ENCODE assay signal across 8 mouse cellular contexts in genomic region chrX:152015752-152016150, GRCm38 (mm10). TPM values are rescaled to one million over a fixed set of nuclear protein-coding genes. Genes with fewer than 3 reads are reported as not detected.
DNase-seq lines count a peak whose midpoint lies in the region; ATAC-seq and TF ChIP-seq lines count a peak whose summit lies in the region.

No protein-coding gene starts in this region.

- no peak for TF ChIP-seq CTCF in cerebellum, adult 2 months (IDR thresholded peaks at IDR 0.05; ENCODE audit: borderline replicate concordance, insufficient read depth, low read depth, low read length)

- H3K9me3 ChIP-seq in forebrain, embryonic 12.5 days, result no peaks in the 10 kb centered on the region
- H3K9me3 ChIP-seq in liver, embryonic 15.5 days (replicated peaks), result no peaks in the 10 kb centered on the region

- H3K4me3 ChIP-seq in cerebellum, adult 2 months (replicated peaks; ENCODE audit: insufficient read depth, low read depth, low read length), result peak overlapping the region; percentile 78
- peak overlapping the region; percentile 53 for H3K4me3 ChIP-seq in forebrain, embryonic 12.5 days (replicated peaks)
- peak overlapping the region; percentile 70 for H3K4me3 ChIP-seq in liver, embryonic 15.5 days (replicated peaks)

- 0 out of 2 replicates have a peak, but pooled peaks cover 2% of the 10 kb centered on the region for H3K36me3 ChIP-seq in forebrain, embryonic 12.5 days (replicated peaks)
- no peaks in the 10 kb centered on the region for H3K36me3 ChIP-seq in liver, embryonic 15.5 days (replicated peaks)

- peak overlapping the region; percentile 69 for H3K9ac ChIP-seq in forebrain, embryonic 12.5 days
- peak overlapping the region; percentile 72 for H3K9ac ChIP-seq in liver, embryonic 15.5 days

- H3K27ac ChIP-seq in cerebellum, adult 2 months (ENCODE audit: insufficient read depth, low read length), result no peak overlapping the region; the same call in 1 of the 2 replicates
- peak overlapping the region; percentile 88 for H3K27ac ChIP-seq in forebrain, embryonic 12.5 days
- H3K27ac ChIP-seq in liver, embryonic 15.5 days (replicated peaks), result peak overlapping the region; percentile 87

- no peak for DNase-seq in cerebellum, adult 2 months
- no peak for DNase-seq in cerebellum, postnatal 14 days
- DNase-seq in 3T3-L1 (ENCODE audit: low read depth, low spot score), result peak; percentile 53
- DNase-seq in frontal cortex, adult 2 months (ENCODE audit: extremely low spot score in 1 of 2, low spot score in 1 of 2), result no peak
- DNase-seq in adrenal gland, postnatal 36 days, result no peak
- DNase-seq in kidney, postnatal 14 days, result no peak

- no peaks in the 10 kb centered on the region for H3K4me1 ChIP-seq in cerebellum, adult 2 months (ENCODE audit: control insufficient read depth, insufficient read depth, low read length)
- H3K4me1 ChIP-seq in forebrain, embryonic 12.5 days, result peaks cover 12% of the 10 kb centered on the region
- H3K4me1 ChIP-seq in liver, embryonic 15.5 days (replicated peaks), result peaks cover 19% of the 10 kb centered on the region

- H3K27me3 ChIP-seq in cerebellum, adult 2 months (ENCODE audit: control insufficient read depth, insufficient read depth, low read length), result no peaks in the 10 kb centered on the region
- peaks cover 56% of the 10 kb centered on the region for H3K27me3 ChIP-seq in forebrain, embryonic 12.5 days
- no peaks in the 10 kb centered on the region for H3K27me3 ChIP-seq in liver, embryonic 15.5 days

- TF ChIP-seq POLR2A in cerebellum, adult 2 months (IDR thresholded peaks at IDR 0.05; ENCODE audit: borderline replicate concordance, insufficient read depth, low read length), result no peak

- no peak; the same call in 1 of the 2 replicates for ATAC-seq in forebrain, embryonic 12.5 days (ENCODE audit: low FRiP score)
- peak; percentile 19 for ATAC-seq in liver, embryonic 15.5 days (ENCODE audit: insufficient read depth)

- WGBS in cerebellum, adult 2 months, result 18% methylated on average over 11 of the region's 11 CpGs
- WGBS in forebrain, embryonic 12.5 days, result 21% methylated on average over 11 of the region's 11 CpGs
- WGBS in liver, embryonic 15.5 days (ENCODE audit: insufficient replicate concordance), result 16% methylated on average over 11 of the region's 11 CpGs

- H3K4me2 ChIP-seq in forebrain, embryonic 12.5 days, result peak overlapping the region; percentile 54
- H3K4me2 ChIP-seq in liver, embryonic 15.5 days, result peak overlapping the region; percentile 81

RNA-seq across cellular contexts. Expression of gene Ribc1, which starts 0.3 kb away (rescaled TPM):
- 0.54 and 0.68 TPM in 2 replicates for polyA plus RNA-seq in cerebellum, adult 2 months (2012; rRNA removed)
- 5.5 and 6.0 TPM in 2 replicates for polyA plus RNA-seq in forebrain, embryonic 12.5 days (2016; fragmentation: Nextera tagmentation; extraction: Ambion mirVana)
- polyA plus RNA-seq in liver, embryonic 15.5 days (2015; fragmentation: Nextera tagmentation; extraction: Ambion mirVana), result 1.9 and 2.0 TPM in 2 replicates
- polyA plus RNA-seq in frontal cortex, adult 2 months (2012; rRNA removed), result 0.32 and 0.46 TPM in 2 replicates
- total RNA-seq in adrenal gland, postnatal 36 days (2021), result 1 to 10 TPM; 1.5 to 3.2 TPM

RNA-seq across cellular contexts. Expression of gene Smc1a, which starts 0.5 kb away (rescaled TPM):
- polyA plus RNA-seq in cerebellum, adult 2 months (2012; rRNA removed), result 59.9 and 61.2 TPM in 2 replicates
- polyA plus RNA-seq in forebrain, embryonic 12.5 days (2016; fragmentation: Nextera tagmentation; extraction: Ambion mirVana), result 138 and 153 TPM in 2 replicates
- polyA plus RNA-seq in liver, embryonic 15.5 days (2015; fragmentation: Nextera tagmentation; extraction: Ambion mirVana), result 47.7 and 48.6 TPM in 2 replicates
- polyA plus RNA-seq in frontal cortex, adult 2 months (2012; rRNA removed), result 44.1 and 47.0 TPM in 2 replicates
- 10 to 100 TPM; 54.6 to 58.3 TPM for total RNA-seq in adrenal gland, postnatal 36 days (2021)

RNA-seq across cellular contexts. Expression of gene Hsd17b10, which starts 14.1 kb away (rescaled TPM):
- polyA plus RNA-seq in cerebellum, adult 2 months (2012; rRNA removed), result 37.4 and 40.6 TPM in 2 replicates
- 138 and 149 TPM in 2 replicates for polyA plus RNA-seq in forebrain, embryonic 12.5 days (2016; fragmentation: Nextera tagmentation; extraction: Ambion mirVana)
- 106 and 113 TPM in 2 replicates for polyA plus RNA-seq in liver, embryonic 15.5 days (2015; fragmentation: Nextera tagmentation; extraction: Ambion mirVana)
- 31.5 and 36.3 TPM in 2 replicates for polyA plus RNA-seq in frontal cortex, adult 2 months (2012; rRNA removed)
- 100 to 1,000 TPM; 155 to 192 TPM for total RNA-seq in adrenal gland, postnatal 36 days (2021)
